ENCODE assay signal across 27 mouse cellular contexts in genomic region chr5:28176585-28176984, GRCm38 (mm10). TPM values are rescaled to one million over a fixed set of nuclear protein-coding genes. Genes with fewer than 3 reads are reported as not detected.
DNase-seq lines count a peak whose midpoint lies in the region; ATAC-seq and TF ChIP-seq lines count a peak whose summit lies in the region.
"Had no signal": no experiment of that assay in that cellular context is flagged by ENCODE, and none has a peak within 500 bp of the region (broad histone marks: within the 10 kb centered on the region; RNA-seq: fewer than 3 reads in every experiment).

No protein-coding gene starts in this region.

- H3K79me2 ChIP-seq in heart, adult 2 months (replicated peaks; ENCODE audit: control insufficient read depth, insufficient read depth, low read length): no peaks in the 10 kb centered on the region

- H3K4me2 ChIP-seq in midbrain, postnatal 0 days (ENCODE audit: low read depth, low read length, poor library complexity, severe bottlenecking): no peak overlapping the region
- H3K4me2 ChIP-seq in midbrain, embryonic 15.5 days: no peak overlapping the region
- H3K4me2 ChIP-seq: heart, embryonic 13.5 days; stomach, embryonic 15.5 days had no signal

- H3K4me1 ChIP-seq in midbrain, embryonic 10.5 days: peaks cover 93% of the 10 kb centered on the region
- H3K4me1 ChIP-seq in midbrain, postnatal 0 days (ENCODE audit: insufficient read depth, low read length): no peaks in the 10 kb centered on the region; the same call in none of the 2 replicates
- peaks cover 24% of the 10 kb centered on the region for H3K4me1 ChIP-seq in midbrain, embryonic 15.5 days
- H3K4me1 ChIP-seq in heart, adult 2 months (ENCODE audit: control insufficient read depth, insufficient read depth, low read length): no peaks in the 10 kb centered on the region
- H3K4me1 ChIP-seq: heart, embryonic 13.5 days; stomach, embryonic 15.5 days had no signal

- peak; percentile 53 for DNase-seq in midbrain, embryonic 10.5 days (ENCODE audit: low spot score)
- no peak for DNase-seq in midbrain, postnatal 0 days (ENCODE audit: low spot score)
- peak; percentile 47 for DNase-seq in ES-CJ7 (ENCODE audit: low read depth, low spot score)
- DNase-seq in brain, embryonic 14.5 days (ENCODE audit: low read depth): peak; percentile 76
- no peak for DNase-seq in heart, adult 2 months
- no peak for DNase-seq in spleen, postnatal 14 days (ENCODE audit: low spot score in 2 of 2)
- DNase-seq: adrenal gland, adult 2 months; cerebellum, adult 11-12 months; cerebellum, postnatal 10 days; forebrain, postnatal 0 days; gastrocnemius, postnatal 25 days; heart, adult 18-20 months; heart, postnatal 14 days; kidney, adult 9 months; kidney, postnatal 25 days; right cerebral cortex, postnatal 4 days; thymus, postnatal 25 days had no signal

- ATAC-seq in midbrain, postnatal 0 days (ENCODE audit: low FRiP score): no peak
- ATAC-seq in midbrain, embryonic 15.5 days (replicated peaks): no peak
- ATAC-seq: forebrain, postnatal 0 days; intestine, embryonic 16.5 days had no signal

- TF ChIP-seq POLR2A in brain, embryonic 14.5 days (IDR thresholded peaks at IDR 0.05; ENCODE audit: borderline replicate concordance, extremely low read depth, insufficient read depth, insufficient read length, poor library complexity, severe bottlenecking): no peak
- TF ChIP-seq POLR2A in heart, adult 2 months (IDR thresholded peaks at IDR 0.05; ENCODE audit: insufficient read depth, low read depth, low read length): no peak

- no peaks in the 10 kb centered on the region for H3K9me3 ChIP-seq in midbrain, embryonic 10.5 days (replicated peaks)
- no peaks in the 10 kb centered on the region for H3K9me3 ChIP-seq in midbrain, postnatal 0 days (ENCODE audit: low read length)
- H3K9me3 ChIP-seq in midbrain, embryonic 15.5 days: no peaks in the 10 kb centered on the region
- H3K9me3 ChIP-seq: heart, embryonic 13.5 days; hindbrain, embryonic 15.5 days; stomach, embryonic 15.5 days had no signal

- peak overlapping the region; percentile 94 for H3K27ac ChIP-seq in midbrain, embryonic 10.5 days (replicated peaks)
- H3K27ac ChIP-seq in midbrain, postnatal 0 days (ENCODE audit: low read depth, low read length): no peak overlapping the region
- peak overlapping the region; percentile 68 for H3K27ac ChIP-seq in midbrain, embryonic 15.5 days
- H3K27ac ChIP-seq in heart, adult 2 months: no peak overlapping the region
- H3K27ac ChIP-seq: heart, embryonic 13.5 days; layer of hippocampus, adult 2 months; macrophage; stomach, embryonic 15.5 days had no signal

- peaks cover 100% of the 10 kb centered on the region for H3K27me3 ChIP-seq in midbrain, embryonic 10.5 days (ENCODE audit: low read depth, poor library complexity, severe bottlenecking)
- peaks cover 18% of the 10 kb centered on the region for H3K27me3 ChIP-seq in midbrain, postnatal 0 days (ENCODE audit: insufficient read depth, low read length)
- H3K27me3 ChIP-seq in midbrain, embryonic 15.5 days (replicated peaks): peaks cover 45% of the 10 kb centered on the region
- peaks cover 4% of the 10 kb centered on the region for H3K27me3 ChIP-seq in heart, adult 2 months (ENCODE audit: control insufficient read depth, insufficient read depth, low read length)

- TF ChIP-seq EP300 in heart, adult 2 months (IDR thresholded peaks at IDR 0.05; ENCODE audit: insufficient read depth, low read depth, low read length): no peak

- intact Hi-C loops in heart, adult 2 months (cut with DNase I): no loop called here

- H3K36me3 ChIP-seq in midbrain, embryonic 10.5 days: peaks cover 11% of the 10 kb centered on the region; the same call in 1 of the 2 replicates
- H3K36me3 ChIP-seq in midbrain, postnatal 0 days (ENCODE audit: insufficient read depth, low read length): no peaks in the 10 kb centered on the region
- no peaks in the 10 kb centered on the region for H3K36me3 ChIP-seq in midbrain, embryonic 15.5 days (replicated peaks)
- no peaks in the 10 kb centered on the region for H3K36me3 ChIP-seq in heart, adult 2 months (ENCODE audit: control insufficient read depth, insufficient read depth, low read length)
- H3K36me3 ChIP-seq: heart, embryonic 13.5 days; hindbrain, embryonic 15.5 days; stomach, embryonic 15.5 days had no signal

- TF ChIP-seq CTCF in midbrain, postnatal 0 days (IDR thresholded peaks at IDR 0.05): no peak
- no peak for TF ChIP-seq CTCF in brain, embryonic 14.5 days (IDR thresholded peaks at IDR 0.05; ENCODE audit: borderline replicate concordance, extremely low read depth, insufficient read depth, insufficient read length)
- TF ChIP-seq CTCF in heart, adult 2 months (IDR thresholded peaks at IDR 0.05): no peak

- peak overlapping the region; percentile 51 for H3K4me3 ChIP-seq in midbrain, embryonic 10.5 days
- H3K4me3 ChIP-seq in midbrain, postnatal 0 days (ENCODE audit: low read depth, low read length): no peak overlapping the region
- no peak overlapping the region for H3K4me3 ChIP-seq in midbrain, embryonic 15.5 days
- H3K4me3 ChIP-seq in heart, adult 2 months: no peak overlapping the region
- H3K4me3 ChIP-seq: heart, embryonic 13.5 days; hindbrain, embryonic 15.5 days; layer of hippocampus, adult 2 months; stomach, embryonic 15.5 days had no signal

- 3% methylated on average over 2 of the region's 2 CpGs for WGBS in midbrain, embryonic 10.5 days
- WGBS in midbrain, postnatal 0 days: 23% methylated on average over 2 of the region's 2 CpGs
- WGBS in midbrain, embryonic 15.5 days: 3% methylated on average over 2 of the region's 2 CpGs
- WGBS in heart, adult 2 months: 13% methylated on average over 2 of the region's 2 CpGs

- no peak overlapping the region for H3K9ac ChIP-seq in midbrain, postnatal 0 days (replicated peaks; ENCODE audit: low read length, poor library complexity, severe bottlenecking)
- H3K9ac ChIP-seq in midbrain, embryonic 15.5 days: no peak overlapping the region
- H3K9ac ChIP-seq in heart, adult 2 months (ENCODE audit: low read depth, low read length): no peak overlapping the region
- H3K9ac ChIP-seq: forebrain, postnatal 0 days; heart, embryonic 13.5 days; hindbrain, embryonic 15.5 days; stomach, embryonic 15.5 days had no signal

RNA-seq across cellular contexts. Expression of gene En2, which starts 11.1 kb away (rescaled TPM):
- polyA plus RNA-seq in midbrain, embryonic 10.5 days (2016; fragmentation: Nextera tagmentation; extraction: Ambion mirVana): 0.84 and 1.1 TPM in 2 replicates
- 49.5 and 62.0 TPM in 2 replicates for total RNA-seq in midbrain, postnatal 0 days (2014; rRNA removed)
- polyA plus RNA-seq in midbrain, postnatal 0 days (2015; fragmentation: Nextera tagmentation; extraction: Ambion mirVana): 0.86 and 1.0 TPM in 2 replicates
- polyA plus RNA-seq in brain, embryonic 14.5 days (2012; rRNA removed): 16.2 and 30.9 TPM in 2 replicates
- 0.93 and 1.5 TPM in 2 replicates for polyA plus RNA-seq in midbrain, embryonic 15.5 days (2015; fragmentation: Nextera tagmentation; extraction: Ambion mirVana)
- total RNA-seq in heart, adult 2 months (2021): under 1 TPM in 1 of 2 experiments, not detected in 1; 0.05 TPM
- polyA plus RNA-seq in heart, adult 2 months (2012; rRNA removed): not detected in 2 replicates
- total RNA-seq: heart, postnatal 14 days had no signal
- polyA plus RNA-seq: forebrain, postnatal 0 days; heart, embryonic 13.5 days; intestine, embryonic 16.5 days; limb, embryonic 11.5 days; liver, embryonic 16.5 days; lung, embryonic 16.5 days; macrophage; stomach, embryonic 15.5 days had no signal

Comparison
In these comparisons a context has a peak if more than half of its experiments do, and no peak if none do; other contexts are left out.
1. DNase-seq: peak in midbrain, embryonic 10.5 days (single experiment), ES-CJ7 (single experiment) and brain, embryonic 14.5 days (single experiment); none in midbrain, postnatal 0 days (single experiment), heart, adult 2 months (0 of 2) and spleen, postnatal 14 days (0 of 2).
2. H3K27ac ChIP-seq: peak in midbrain, embryonic 10.5 days (single experiment) and midbrain, embryonic 15.5 days (single experiment); none in midbrain, postnatal 0 days (single experiment) and heart, adult 2 months (single experiment).